Mouse (Mus musculus) testis, adult 2 months (tissue): ENCODE data around the gene Tgfbi.

Experiments
- CTCF ChIP-seq: fragments of 200-500 bp; IDR thresholded peaks from 2 replicates; pipeline ENCODE4 v1.5.1; 2012; ENCODE audit warnings: low read depth, mild to moderate bottlenecking, inconsistent platforms, low read length, moderate library complexity; ENCODE audit not compliant: control insufficient read depth, insufficient read depth, insufficient replicate concordance
- POLR2A ChIP-seq: fragments of 200-500 bp; IDR thresholded peaks from 2 replicates; pipeline ENCODE4 v1.6.1; 2012; ENCODE audit warnings: low read depth, mild to moderate bottlenecking, inconsistent platforms, low read length, moderate library complexity; ENCODE audit not compliant: control insufficient read depth

DNA sequence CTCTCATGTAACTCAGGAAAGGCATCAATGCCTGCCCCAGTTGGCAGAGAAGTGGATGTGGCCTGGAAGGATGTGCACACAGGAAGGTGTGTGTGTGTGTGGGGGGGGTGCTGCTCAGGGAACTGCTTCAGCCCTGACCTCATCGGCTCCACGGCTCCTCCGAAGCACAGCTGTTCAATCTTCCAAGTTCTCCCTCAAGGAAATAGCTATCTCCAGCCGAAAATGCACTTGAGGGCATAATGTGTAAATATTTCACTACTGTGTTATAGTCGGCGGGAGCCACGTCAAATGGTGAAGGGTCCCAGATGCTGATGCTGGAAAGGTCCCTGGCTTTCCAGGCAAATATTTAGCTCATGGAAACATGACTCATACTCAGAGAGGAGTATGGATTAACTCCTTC, 25.6 kb downstream of the Tgfbi start:
- TF ChIP-seq CTCF (no peak), POLR2A (no peak)
